Mouse (Mus musculus) skeletal muscle tissue, adult 2 months (tissue): ENCODE data around the gene Chchd3.

Experiments used
- DNase-seq: peaks from one replicate; pipeline ENCODE4 v3.0.0-alpha.2; 2012; ENCODE audit warnings: low read depth, low spot score

Chchd3 gene

GRCm38 (mm10) chr6:33002988-33003387 is 57.1 kb downstream of the Chchd3 start:
- DNase-seq: no peak

GRCm38 (mm10) chr6:33001271-33001670 is 58.8 kb downstream of the Chchd3 start:
- no peak for DNase-seq

GRCm38 (mm10) chr6:32996597-32996996 is 63.5 kb downstream of the Chchd3 start:
- DNase-seq: no peak

DNA sequence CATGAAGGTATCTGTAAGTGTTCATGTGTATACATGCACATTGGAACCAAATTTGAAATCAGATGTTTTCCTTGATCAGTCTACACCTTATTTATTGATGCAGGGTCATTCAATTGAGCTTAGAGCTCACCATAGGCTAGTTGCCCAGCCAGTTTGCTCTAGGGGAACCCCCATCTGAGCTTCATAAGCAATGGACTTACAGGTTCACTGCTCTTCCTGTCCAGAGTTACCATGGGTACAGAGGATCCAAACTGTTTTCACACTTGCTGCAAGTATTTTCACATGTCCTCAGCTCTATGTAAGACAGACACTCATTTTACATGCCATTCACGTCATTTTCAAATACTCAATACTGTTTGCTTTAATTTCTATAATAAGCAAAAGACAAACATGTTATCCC is 66.2 kb downstream of the Chchd3 start:
- DNase-seq: no peak

DNA sequence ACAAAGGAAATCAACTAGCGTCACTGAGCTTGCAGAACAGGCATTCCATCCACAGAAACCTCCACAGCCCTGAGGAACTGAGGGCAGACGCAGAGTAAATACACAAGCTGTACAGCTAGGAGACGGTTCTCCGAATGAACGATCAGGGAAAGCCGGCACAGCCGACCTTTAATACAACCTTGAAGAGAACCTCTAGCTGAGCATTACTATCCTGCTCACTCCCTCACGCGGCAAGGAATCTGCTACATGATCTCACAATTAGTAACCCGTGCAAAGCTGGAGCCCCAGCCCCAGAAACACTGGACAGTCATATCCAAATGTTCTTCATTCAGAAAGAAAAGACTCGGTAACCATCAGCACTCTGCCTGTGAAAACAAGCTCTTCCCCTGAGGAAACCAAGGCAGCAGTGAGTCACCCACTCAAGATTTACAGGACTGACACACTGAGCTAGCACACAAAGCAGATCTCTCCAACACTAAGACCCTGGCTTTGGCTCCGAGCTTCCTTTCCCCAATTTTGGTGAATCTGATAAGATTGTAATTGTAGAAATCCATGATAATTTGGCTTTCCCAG is 69.9 kb downstream of the Chchd3 start:
- no peak for DNase-seq

- DNase-seq: no peak
These were observed 71.5 kb downstream of the Chchd3 start for GRCm38 (mm10) chr6:32988561-32988960.

GRCm38 (mm10) chr6:32983876-32984275 is 76.2 kb downstream of the Chchd3 start:
- DNase-seq: no peak

DNA sequence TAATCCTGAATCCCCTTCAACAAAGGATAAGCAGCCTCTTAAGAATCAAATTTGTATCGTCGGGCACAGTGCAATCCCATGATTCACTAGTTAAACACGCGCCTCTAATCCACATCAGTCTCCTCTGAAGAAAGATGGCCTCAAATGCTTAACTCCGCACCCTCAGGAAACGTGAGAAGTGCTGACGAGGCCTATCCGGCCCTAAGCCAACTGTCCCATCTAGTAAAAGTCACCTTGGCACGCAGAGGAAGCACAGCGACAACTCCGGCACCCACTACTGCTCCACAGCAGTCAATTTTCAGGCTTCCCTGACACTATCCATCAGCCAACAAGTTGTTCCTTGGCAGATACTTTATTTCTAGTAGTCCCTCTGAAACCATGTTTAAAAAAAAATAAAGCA is 78.8 kb downstream of the Chchd3 start:
- DNase-seq: peak; percentile 45

DNA sequence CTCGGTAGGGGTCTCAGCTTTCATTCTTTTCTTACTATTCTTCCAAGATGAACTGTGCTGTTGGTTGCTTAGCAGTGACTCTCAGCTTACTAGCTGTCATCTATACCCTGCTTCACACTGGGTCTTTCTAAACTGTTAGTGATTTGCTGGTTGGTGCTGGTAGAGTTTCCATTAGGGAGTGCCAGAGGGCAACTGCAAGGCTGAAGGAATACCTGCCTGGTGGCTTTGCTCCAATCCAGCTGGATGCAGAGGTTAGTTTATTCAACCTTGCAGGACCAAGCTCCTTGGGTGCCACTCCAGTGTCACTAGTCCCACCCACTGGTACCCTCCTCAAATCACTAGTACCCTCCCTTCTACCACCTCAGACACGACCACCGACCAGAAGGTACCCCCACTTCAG is 81.2 kb downstream of the Chchd3 start:
- DNase-seq: no peak

- no peak for DNase-seq
These were observed 88.1 kb downstream of the Chchd3 start for GRCm38 (mm10) chr6:32971926-32972325.

DNA sequence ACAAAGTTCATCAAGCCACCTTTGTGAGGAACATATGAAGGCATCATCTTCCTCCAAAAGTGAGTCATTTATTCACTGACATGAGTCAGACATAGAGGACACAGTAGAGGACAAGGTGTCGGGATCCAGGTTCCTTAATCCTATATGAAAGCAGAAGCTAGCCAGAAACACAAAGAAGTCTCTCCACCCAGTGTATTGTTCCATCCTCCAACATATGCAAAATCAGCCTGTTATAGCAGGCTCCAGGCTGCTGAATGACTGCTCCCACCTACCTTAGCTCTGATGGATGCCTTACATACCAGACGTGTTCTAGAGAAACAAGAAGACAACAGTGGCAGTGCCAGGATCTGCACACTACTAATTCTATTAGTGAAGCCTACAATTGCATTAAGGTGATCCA is 91.1 kb downstream of the Chchd3 start:
- no peak for DNase-seq

DNA sequence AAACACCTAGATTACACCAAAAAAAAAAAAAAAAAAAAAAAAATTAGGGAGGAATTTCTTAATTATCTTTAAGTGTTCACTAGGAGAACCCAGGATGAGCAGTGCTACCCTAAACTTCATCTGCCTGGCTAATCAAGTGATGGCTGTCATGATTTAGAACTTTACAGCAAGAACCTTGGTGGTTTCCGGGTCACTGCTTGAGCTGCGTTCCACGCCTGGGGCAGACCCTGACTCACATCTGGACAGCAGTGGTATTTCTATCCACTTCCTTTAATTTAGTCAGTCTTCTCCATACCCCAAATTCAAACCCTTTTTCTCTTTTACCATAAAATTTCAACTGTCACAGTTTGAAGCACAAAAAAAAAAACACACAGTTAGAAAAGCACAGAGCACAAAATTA is 98.0 kb downstream of the Chchd3 start:
- no peak for DNase-seq

DNA sequence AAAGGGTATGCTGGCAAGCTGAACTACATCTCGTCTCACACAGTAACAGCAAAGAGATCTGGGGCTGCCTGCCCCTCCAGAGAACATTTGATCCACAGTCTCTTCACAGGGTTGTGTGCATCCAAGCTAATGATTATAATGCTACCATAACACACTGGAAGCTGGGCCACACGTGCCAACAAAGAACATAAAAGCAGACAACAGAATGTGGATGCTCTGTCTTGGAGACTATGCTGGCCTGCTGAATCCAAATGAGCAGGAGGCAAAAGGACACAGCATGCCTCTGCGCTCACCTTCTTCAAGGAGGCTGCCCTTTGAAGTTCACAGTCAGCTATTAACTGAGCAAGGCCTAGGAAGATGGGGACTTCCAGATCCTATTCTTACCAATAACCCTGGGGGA is 98.6 kb downstream of the Chchd3 start:
- DNase-seq: no peak

DNA sequence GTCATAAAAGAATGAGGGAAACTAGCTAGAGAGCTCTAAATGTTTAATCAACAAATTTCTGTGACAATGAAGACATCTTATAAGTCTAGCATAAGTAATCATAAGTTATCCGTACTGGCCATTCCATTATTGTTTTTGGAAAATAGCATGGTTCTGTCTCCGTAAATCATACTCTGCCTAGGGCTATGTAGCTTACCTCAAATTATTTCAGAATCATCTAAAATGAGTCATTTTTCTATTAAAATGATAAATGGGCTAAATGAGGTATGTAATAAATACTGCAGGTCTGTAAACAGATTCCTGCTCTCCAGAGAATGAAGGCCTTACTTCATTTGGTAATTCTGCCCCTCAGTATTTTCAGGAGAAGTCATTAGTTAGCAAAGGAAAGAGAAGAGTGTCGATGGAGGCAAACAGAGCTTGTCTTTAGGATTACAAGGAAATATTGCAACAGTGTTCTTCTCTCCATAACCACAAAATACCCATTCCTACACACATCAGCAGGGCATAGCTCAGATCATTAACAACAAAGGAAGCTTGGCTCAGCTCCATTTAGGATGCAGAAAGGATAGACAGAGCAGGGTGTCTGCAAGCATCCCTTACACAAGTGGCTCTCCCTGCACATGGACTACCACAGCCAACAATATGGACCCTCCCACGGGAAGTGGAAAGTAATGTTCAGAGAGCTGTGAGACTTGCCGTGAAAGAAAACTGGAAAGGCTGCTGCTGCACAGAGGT is 100.1 kb downstream of the Chchd3 start:
- no peak for DNase-seq

GRCm38 (mm10) chr6:32955481-32955880 is 104.6 kb downstream of the Chchd3 start:
- DNase-seq: no peak

- no peak for DNase-seq
These were observed 109.1 kb downstream of the Chchd3 start for GRCm38 (mm10) chr6:32950973-32951372.

DNA sequence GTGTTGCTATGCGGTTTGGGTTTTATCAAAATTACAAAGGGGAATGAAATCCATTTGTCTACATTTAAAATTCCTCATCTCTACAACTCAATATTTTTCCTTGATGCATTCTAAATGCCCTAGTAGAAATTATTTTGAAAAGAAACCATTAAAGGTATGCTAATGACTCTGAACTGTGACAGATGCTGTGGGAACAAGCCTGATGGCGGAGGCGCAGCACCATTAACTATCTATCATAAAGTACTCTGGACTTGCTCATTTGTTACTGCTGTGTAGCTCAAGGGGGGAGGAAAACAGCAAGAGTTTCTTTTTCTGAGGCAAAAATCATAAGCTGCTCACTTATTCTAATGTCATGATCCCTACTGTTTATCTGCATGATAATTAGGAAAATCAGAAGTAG is 110.4 kb downstream of the Chchd3 start:
- DNase-seq: no peak

DNA sequence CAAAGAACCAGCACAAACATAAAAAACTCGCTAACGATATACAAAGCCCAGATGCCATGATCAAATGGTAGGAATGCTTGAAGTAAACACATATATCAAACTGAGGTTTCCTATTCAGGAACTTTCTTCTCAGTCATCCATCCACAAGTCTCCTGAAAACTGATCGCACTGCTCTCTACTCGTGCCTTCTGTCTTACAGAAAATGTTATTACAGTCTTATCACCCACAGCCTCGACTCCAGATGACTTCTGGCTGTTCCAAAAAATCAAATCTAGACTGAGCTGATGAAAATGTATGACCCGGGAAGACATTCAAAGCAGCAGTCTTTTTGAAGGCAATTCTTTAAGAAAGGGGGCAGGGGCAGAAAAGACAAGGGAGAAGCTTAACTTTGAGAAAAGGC is 112.8 kb downstream of the Chchd3 start:
- no peak for DNase-seq

DNA sequence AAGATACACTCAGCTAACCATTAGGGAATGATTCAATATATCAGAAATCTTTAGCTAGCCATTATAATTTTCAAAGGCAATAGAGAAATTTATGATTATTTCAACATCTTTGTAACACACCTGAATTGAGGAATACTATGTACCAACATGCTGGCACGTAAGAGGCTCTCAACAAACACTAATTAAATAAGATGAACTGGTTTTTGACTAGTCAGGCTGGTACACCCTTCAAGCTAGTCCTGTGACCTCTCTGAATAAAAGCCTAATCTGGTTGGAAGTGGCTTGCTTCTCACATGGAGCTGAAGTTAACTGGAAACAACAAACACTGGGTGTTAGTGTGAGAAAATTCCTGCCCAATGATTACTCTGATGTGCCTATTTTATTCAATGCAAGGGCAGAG is 115.1 kb downstream of the Chchd3 start:
- no peak for DNase-seq

DNA sequence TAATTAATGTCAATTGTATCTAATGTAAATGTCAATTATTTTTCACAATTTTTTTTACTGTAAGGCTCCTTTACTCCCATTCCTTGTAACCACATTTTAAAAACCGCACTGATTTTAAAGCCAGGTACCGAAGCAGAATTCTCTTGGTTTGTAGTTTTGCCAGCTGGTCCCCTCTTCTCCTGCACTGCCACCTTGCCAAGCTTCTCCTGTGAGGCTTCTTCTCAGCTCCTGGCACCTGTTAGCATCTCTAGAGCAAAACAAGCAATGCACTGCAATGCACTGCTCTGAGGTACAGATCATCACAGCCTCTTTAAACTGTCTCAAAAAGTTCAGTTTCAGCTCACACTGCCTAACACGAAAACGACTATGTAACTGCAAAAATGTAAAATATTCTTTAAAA is 116.4 kb downstream of the Chchd3 start:
- DNase-seq: no peak

DNA sequence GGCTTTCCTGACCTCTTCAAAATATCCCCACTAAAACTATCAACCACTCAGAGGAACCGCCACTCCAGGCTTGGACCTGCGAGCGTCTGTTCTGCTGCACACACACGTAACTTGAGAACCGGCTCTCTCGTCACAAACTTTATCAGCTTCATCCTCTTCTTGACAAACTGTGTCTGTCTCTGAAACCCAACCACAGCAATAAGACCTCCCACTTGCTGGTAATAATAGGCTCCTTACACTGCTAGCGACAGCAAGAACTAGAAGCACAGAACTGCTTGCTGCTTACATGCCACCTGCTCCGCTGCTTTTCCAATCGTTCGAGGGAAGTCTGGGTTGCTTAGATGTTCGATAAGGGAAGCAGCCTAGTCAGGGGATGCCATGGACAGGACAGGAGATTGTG is 119.8 kb downstream of the Chchd3 start:
- no peak for DNase-seq

GRCm38 (mm10) chr6:32937643-32938042 is 122.4 kb downstream of the Chchd3 start:
- DNase-seq: no peak

GRCm38 (mm10) chr6:32936794-32937193 is 123.3 kb downstream of the Chchd3 start:
- DNase-seq: no peak

- no peak for DNase-seq
These were observed 123.7 kb downstream of the Chchd3 start for GRCm38 (mm10) chr6:32936365-32936764.
